Mouse (Mus musculus): ENCODE measurements at regions not wholly inside any gene's neighbourhood (a gene's known extent, or its start where the extent isn't known, plus 50 kb on each side); places are given as distances from the start of the nearest gene placed in this dataset.

GRCm38 (mm10) chrX:77009336-77009735, 406.6 kb upstream of the Cldn34d start:
- Histone ChIP-seq H3K27me3 (ENCODE audit: low read depth, poor library complexity, severe bottlenecking) (no peaks in the 10 kb centered on the region), H3K9me3 (replicated peaks) (no peaks in the 10 kb centered on the region), H3K4me3 (no peak overlapping the region), H3K27ac (replicated peaks) (no peak overlapping the region), H3K36me3 (no peaks in the 10 kb centered on the region), H3K4me1 (no peaks in the 10 kb centered on the region)
- no peak for DNase-seq (ENCODE audit: low spot score)
- 12% methylated on average over 2 of the region's 2 CpGs for WGBS

- H3K27me3 ChIP-seq (ENCODE audit: low read depth, poor library complexity, severe bottlenecking) = no peaks in the 10 kb centered on the region
- H3K4me3 ChIP-seq = no peak overlapping the region
- no peaks in the 10 kb centered on the region for H3K36me3 ChIP-seq
- H3K4me1 ChIP-seq = no peaks in the 10 kb centered on the region
- DNase-seq (ENCODE audit: low spot score) = no peak
- no peak overlapping the region for H3K27ac ChIP-seq (replicated peaks)
- H3K9me3 ChIP-seq (replicated peaks) = no peaks in the 10 kb centered on the region
- 80% methylated on average over 1 of the region's 1 CpGs for WGBS
These were observed 411.2 kb upstream of the Cldn34d start for GRCm38 (mm10) chrX:77013890-77014289.

GRCm38 (mm10) chrX:77050401-77051381, 448.0 kb upstream of the Cldn34d start:
- no peaks in the 10 kb centered on the region for H3K36me3 ChIP-seq
- no peak overlapping the region for H3K4me3 ChIP-seq
- WGBS = 46% methylated on average over 5 of the region's 5 CpGs
- no peak overlapping the region for H3K27ac ChIP-seq (replicated peaks)
- DNase-seq (ENCODE audit: low spot score) = peak; percentile 63
- peaks cover 14% of the 10 kb centered on the region for H3K4me1 ChIP-seq
- H3K27me3 ChIP-seq (ENCODE audit: low read depth, poor library complexity, severe bottlenecking) = peaks cover 7% of the 10 kb centered on the region; the same call in 1 of the 2 replicates
- no peaks in the 10 kb centered on the region for H3K9me3 ChIP-seq (replicated peaks)

GRCm38 (mm10) chrX:77052036-77052435, 449.3 kb upstream of the Cldn34d start:
- WGBS = 92% methylated on average over 1 of the region's 1 CpGs
- H3K4me1 ChIP-seq = peaks cover 14% of the 10 kb centered on the region
- DNase-seq (ENCODE audit: low spot score) = no peak

GRCm38 (mm10) chrX:77079776-77080175, 431.0 kb upstream of the Tbl1x start:
- WGBS = 87% methylated on average over 4 of the region's 4 CpGs
- H3K9me3 ChIP-seq (replicated peaks) = peaks cover 4% of the 10 kb centered on the region; the same call in 1 of the 2 replicates
- H3K27me3 ChIP-seq (ENCODE audit: low read depth, poor library complexity, severe bottlenecking) = no peaks in the 10 kb centered on the region
- H3K4me1 ChIP-seq = no peaks in the 10 kb centered on the region
- H3K4me3 ChIP-seq = no peak overlapping the region
- no peak overlapping the region for H3K27ac ChIP-seq (replicated peaks)
- H3K36me3 ChIP-seq = no peaks in the 10 kb centered on the region
- DNase-seq (ENCODE audit: low spot score) = no peak

More at GRCm38 (mm10) chrX:77052036-77052435, 449.3 kb upstream of the Cldn34d start:
- Histone ChIP-seq H3K9me3 (replicated peaks) (no peaks in the 10 kb centered on the region), H3K36me3 (no peaks in the 10 kb centered on the region), H3K4me3 (no peak overlapping the region), H3K27me3 (ENCODE audit: low read depth, poor library complexity, severe bottlenecking) (peaks cover 7% of the 10 kb centered on the region; the same call in 1 of the 2 replicates), H3K27ac (replicated peaks) (no peak overlapping the region)

- H3K4me1 ChIP-seq = no peaks in the 10 kb centered on the region
- no peaks in the 10 kb centered on the region for H3K36me3 ChIP-seq
- H3K4me3 ChIP-seq = no peak overlapping the region
- no peak for DNase-seq (ENCODE audit: low spot score)
- H3K9me3 ChIP-seq (replicated peaks) = peaks cover 4% of the 10 kb centered on the region; the same call in 1 of the 2 replicates
- 85% methylated on average over 1 of the region's 1 CpGs for WGBS
- H3K27me3 ChIP-seq (ENCODE audit: low read depth, poor library complexity, severe bottlenecking) = no peaks in the 10 kb centered on the region
- H3K27ac ChIP-seq (replicated peaks) = no peak overlapping the region
These were observed 428.1 kb upstream of the Tbl1x start for GRCm38 (mm10) chrX:77082716-77083115.

GRCm38 (mm10) chrX:77121761-77122160, 389.1 kb upstream of the Tbl1x start:
- H3K4me1 ChIP-seq = no peaks in the 10 kb centered on the region
- no peaks in the 10 kb centered on the region for H3K27me3 ChIP-seq (ENCODE audit: low read depth, poor library complexity, severe bottlenecking)

More at GRCm38 (mm10) chrX:77121761-77122160, 389.1 kb upstream of the Tbl1x start:
- no peaks in the 10 kb centered on the region for H3K9me3 ChIP-seq (replicated peaks)
- H3K36me3 ChIP-seq = no peaks in the 10 kb centered on the region
- H3K4me3 ChIP-seq = no peak overlapping the region
- no peak for DNase-seq (ENCODE audit: low spot score)
- WGBS = 75% methylated on average over 2 of the region's 2 CpGs
- H3K27ac ChIP-seq (replicated peaks) = no peak overlapping the region

All from midbrain, embryonic 10.5 days (tissue).